Mouse (Mus musculus) embryonic facial prominence, embryonic 13.5 days (tissue): ENCODE measurements at regions not wholly inside any gene's neighbourhood (a gene's known extent, or its start where the extent isn't known, plus 50 kb on each side); places are given as distances from the start of the nearest gene placed in this dataset.

ENCODE experiments used
- ATAC-seq: fragments of 200-750 bp; cut with Nextera tagmentation; 2 replicates; pipeline ENCODE4 v1.8.0; 2017; ENCODE audit warnings: low read depth; ENCODE audit not compliant: insufficient number of reproducible peaks, insufficient read depth, low FRiP score, low TSS enrichment
- H3K27ac ChIP-seq: fragments of 300-500 bp; sonication (generic); 2 replicates; pipeline ENCODE4 v1.5.1; 2015; ENCODE audit warnings: moderate library complexity, mild to moderate bottlenecking, inconsistent platforms
- H3K27me3 ChIP-seq: fragments of 300-500 bp; sonication (generic); 2 replicates; pipeline ENCODE4 v1.6.1; 2015; ENCODE audit warnings: mild to moderate bottlenecking, inconsistent platforms
- H3K36me3 ChIP-seq: fragments of 300-500 bp; sonication (generic); 2 replicates; pipeline ENCODE4 v1.6.1; 2015; ENCODE audit warnings: mild to moderate bottlenecking, inconsistent platforms
- H3K4me1 ChIP-seq: fragments of 300-500 bp; sonication (generic); 2 replicates; pipeline ENCODE4 v1.6.1; 2015; ENCODE audit warnings: inconsistent platforms
- H3K4me2 ChIP-seq: fragments of 300-500 bp; sonication (generic); 2 replicates; pipeline ENCODE4 v1.6.1; 2015; ENCODE audit warnings: moderate library complexity, mild to moderate bottlenecking, inconsistent platforms
- H3K4me3 ChIP-seq: fragments of 300-500 bp; sonication (generic); 2 replicates; pipeline ENCODE4 v1.5.1; 2015; ENCODE audit warnings: mild to moderate bottlenecking, inconsistent platforms
- H3K9ac ChIP-seq: fragments of 300-500 bp; sonication (generic); 2 replicates; pipeline ENCODE4 v1.6.1; 2015; ENCODE audit warnings: mild to moderate bottlenecking, inconsistent platforms
- H3K9me3 ChIP-seq: fragments of 300-500 bp; sonication (generic); 2 replicates; pipeline ENCODE4 v1.6.1; 2016; ENCODE audit warnings: inconsistent platforms
- WGBS: fragments of 180-500 bp; shearing (Covaris S2); methylation state at CpG from one replicate; pipeline ENCODE4 v1.1.7; 2015; ENCODE audit warnings: mixed read lengths; 5-methylcytosine and 5-hydroxymethylcytosine counted together

GRCm38 (mm10) chr11:63620220-63620619, 301.9 kb downstream of the Hs3st3b1 start:
- H3K36me3 ChIP-seq, result no peaks in the 10 kb centered on the region
- WGBS, result 78% methylated on average over 4 of the region's 4 CpGs

DNA sequence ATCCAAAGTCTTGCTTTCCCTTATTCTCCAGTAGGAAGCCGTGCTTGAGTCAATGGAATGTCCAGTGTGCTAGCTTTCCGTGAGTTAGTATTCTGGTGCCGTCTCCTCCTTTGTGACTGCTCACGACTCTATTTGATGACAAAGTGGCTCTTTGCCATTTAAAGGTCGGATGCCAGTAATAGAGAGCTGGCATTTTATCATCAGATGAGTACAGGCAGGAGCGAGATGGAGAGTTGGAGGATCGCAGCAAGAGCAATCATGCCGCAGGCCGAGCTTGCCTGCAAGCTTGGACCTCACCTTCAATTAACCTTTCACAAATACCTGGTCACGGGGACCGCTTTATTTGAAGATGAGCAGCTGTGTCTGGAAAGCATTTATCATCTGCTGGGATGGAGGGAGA, 291.8 kb downstream of the Hs3st3b1 start:
- peaks cover 13% of the 10 kb centered on the region; the same call in 1 of the 2 replicates for H3K4me1 ChIP-seq
- H3K27ac ChIP-seq, result no peak overlapping the region
- no peak overlapping the region for H3K9ac ChIP-seq
- H3K4me2 ChIP-seq, result no peak overlapping the region
- WGBS, result 72% methylated on average over 11 of the region's 11 CpGs
- peaks cover 5% of the 10 kb centered on the region for H3K27me3 ChIP-seq
- no peak overlapping the region for H3K4me3 ChIP-seq
- ATAC-seq, result no peak
- H3K9me3 ChIP-seq, result no peaks in the 10 kb centered on the region
- H3K36me3 ChIP-seq, result no peaks in the 10 kb centered on the region

More at GRCm38 (mm10) chr11:63620220-63620619, 301.9 kb downstream of the Hs3st3b1 start:
- Histone ChIP-seq H3K4me3 (no peak overlapping the region), H3K27me3 (no peaks in the 10 kb centered on the region), H3K9me3 (no peaks in the 10 kb centered on the region), H3K4me1 (no peaks in the 10 kb centered on the region), H3K9ac (no peak overlapping the region), H3K27ac (no peak overlapping the region), H3K4me2 (no peak overlapping the region)
- no peak for ATAC-seq

- no peaks in the 10 kb centered on the region for H3K27me3 ChIP-seq
- H3K36me3 ChIP-seq, result no peaks in the 10 kb centered on the region
- no peak overlapping the region for H3K4me3 ChIP-seq
- H3K4me1 ChIP-seq, result no peaks in the 10 kb centered on the region
- ATAC-seq, result no peak
- H3K27ac ChIP-seq, result no peak overlapping the region
- H3K9me3 ChIP-seq, result no peaks in the 10 kb centered on the region
- H3K4me2 ChIP-seq, result no peak overlapping the region
- 79% methylated on average over 9 of the region's 9 CpGs for WGBS
- H3K9ac ChIP-seq, result no peak overlapping the region
Measured at GRCm38 (mm10) chr11:63657057-63657456, 265.0 kb downstream of the Hs3st3b1 start.

DNA sequence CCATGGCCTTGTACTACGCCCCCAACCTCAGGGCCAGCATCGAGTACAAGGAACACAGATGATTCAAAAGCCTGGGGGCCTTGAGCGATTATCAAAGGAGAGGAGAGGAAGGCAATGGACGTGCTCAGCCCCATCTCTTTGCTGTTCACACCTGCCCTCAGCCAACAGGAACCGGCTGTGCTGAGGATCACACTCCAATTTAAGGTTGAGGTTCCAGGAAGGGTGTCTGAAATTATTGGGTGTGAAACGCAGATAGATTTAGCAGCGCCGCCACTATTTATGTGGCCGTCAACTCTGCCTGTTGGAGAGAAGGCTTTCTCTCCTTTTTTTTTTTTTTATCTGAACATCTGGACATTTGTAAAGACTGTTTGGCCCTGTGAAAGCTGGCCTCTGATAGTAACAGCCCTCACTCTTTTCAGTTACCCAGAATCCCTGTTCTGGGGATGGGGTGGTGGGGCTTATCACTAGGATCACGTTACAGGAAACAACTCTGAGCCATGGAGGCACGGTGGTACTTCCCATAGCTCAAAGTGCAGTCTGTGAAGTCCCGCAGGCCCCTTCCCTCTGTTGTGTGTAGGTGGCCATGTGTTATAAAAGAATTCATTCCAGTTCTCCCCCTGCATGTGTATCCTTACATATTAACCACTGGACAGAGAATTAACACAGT, 256.7 kb downstream of the Hs3st3b1 start:
- no peaks in the 10 kb centered on the region for H3K27me3 ChIP-seq
- no peak overlapping the region for H3K9ac ChIP-seq
- WGBS, result 65% methylated on average over 12 of the region's 12 CpGs
- H3K4me3 ChIP-seq, result no peak overlapping the region
- H3K9me3 ChIP-seq, result no peaks in the 10 kb centered on the region
- no peaks in the 10 kb centered on the region for H3K36me3 ChIP-seq
- H3K4me1 ChIP-seq, result peaks cover 6% of the 10 kb centered on the region
- no peak overlapping the region for H3K4me2 ChIP-seq
- no peak for ATAC-seq
- H3K27ac ChIP-seq, result no peak overlapping the region

- no peak overlapping the region for H3K9ac ChIP-seq
- no peak overlapping the region for H3K4me3 ChIP-seq
- H3K27ac ChIP-seq, result no peak overlapping the region
- no peak for ATAC-seq
- H3K4me2 ChIP-seq, result no peak overlapping the region
- 17% methylated on average over 4 of the region's 4 CpGs for WGBS
- H3K9me3 ChIP-seq, result no peaks in the 10 kb centered on the region
- peaks cover 16% of the 10 kb centered on the region for H3K4me1 ChIP-seq
- H3K36me3 ChIP-seq, result no peaks in the 10 kb centered on the region
- H3K27me3 ChIP-seq, result no peaks in the 10 kb centered on the region
Measured at GRCm38 (mm10) chr11:63670477-63670876, 251.6 kb downstream of the Hs3st3b1 start.

- no peak overlapping the region for H3K9ac ChIP-seq
- no peaks in the 10 kb centered on the region; the same call in 1 of the 2 replicates for H3K9me3 ChIP-seq
- H3K4me3 ChIP-seq, result no peak overlapping the region
- no peaks in the 10 kb centered on the region for H3K27me3 ChIP-seq
- H3K4me2 ChIP-seq, result no peak overlapping the region
- peaks cover 16% of the 10 kb centered on the region for H3K4me1 ChIP-seq
- no peak for ATAC-seq
- H3K36me3 ChIP-seq, result no peaks in the 10 kb centered on the region
- H3K27ac ChIP-seq, result no peak overlapping the region
- WGBS, result 61% methylated on average over 2 of the region's 2 CpGs
Measured at GRCm38 (mm10) chr11:63671816-63672215, 250.3 kb downstream of the Hs3st3b1 start.

- H3K36me3 ChIP-seq, result no peaks in the 10 kb centered on the region
- 76% methylated on average over 11 of the region's 11 CpGs for WGBS
Measured at GRCm38 (mm10) chr11:63677921-63678320, 244.2 kb downstream of the Hs3st3b1 start.

GRCm38 (mm10) chr11:63678382-63678905, 243.6 kb downstream of the Hs3st3b1 start:
- H3K4me3 ChIP-seq, result no peak overlapping the region
- no peaks in the 10 kb centered on the region for H3K36me3 ChIP-seq
- no peak overlapping the region for H3K27ac ChIP-seq
- no peak for ATAC-seq
- H3K9me3 ChIP-seq, result no peaks in the 10 kb centered on the region; the same call in 1 of the 2 replicates
- H3K9ac ChIP-seq, result no peak overlapping the region
- H3K4me2 ChIP-seq, result no peak overlapping the region
- peaks cover 6% of the 10 kb centered on the region; the same call in 1 of the 2 replicates for H3K4me1 ChIP-seq
- WGBS, result 77% methylated on average over 17 of the region's 17 CpGs
- no peaks in the 10 kb centered on the region for H3K27me3 ChIP-seq

More at GRCm38 (mm10) chr11:63677921-63678320, 244.2 kb downstream of the Hs3st3b1 start:
- Histone ChIP-seq H3K9me3 (no peaks in the 10 kb centered on the region; the same call in 1 of the 2 replicates), H3K27ac (no peak overlapping the region), H3K9ac (no peak overlapping the region), H3K4me1 (peaks cover 6% of the 10 kb centered on the region; the same call in 1 of the 2 replicates), H3K4me2 (no peak overlapping the region), H3K27me3 (no peaks in the 10 kb centered on the region), H3K4me3 (no peak overlapping the region)
- no peak for ATAC-seq

DNA sequence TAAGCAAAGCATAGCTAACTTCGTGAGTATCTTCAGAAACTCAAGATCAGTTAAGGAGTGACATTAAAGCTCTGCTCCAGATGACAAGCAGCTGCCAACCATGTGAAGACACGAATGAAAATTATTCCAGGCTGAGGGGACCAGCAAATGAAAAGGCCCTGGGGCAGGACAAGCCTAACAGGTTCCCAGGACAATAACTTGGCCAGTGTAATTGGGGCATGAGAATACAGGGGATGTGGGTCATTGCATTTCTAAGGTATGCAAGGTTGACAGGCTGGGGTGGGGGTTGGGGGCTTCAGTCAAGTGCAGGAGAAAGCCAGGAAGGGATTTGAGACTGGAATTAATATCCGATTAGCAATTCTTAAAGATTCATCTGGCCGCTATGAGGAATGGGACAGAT, 242.6 kb downstream of the Hs3st3b1 start:
- Histone ChIP-seq H3K36me3 (no peaks in the 10 kb centered on the region), H3K9ac (no peak overlapping the region), H3K27me3 (0 out of 2 replicates have a peak, but pooled peaks cover 3% of the 10 kb centered on the region), H3K9me3 (no peaks in the 10 kb centered on the region; the same call in 1 of the 2 replicates), H3K4me1 (peaks cover 6% of the 10 kb centered on the region; the same call in 1 of the 2 replicates), H3K27ac (no peak overlapping the region), H3K4me2 (no peak overlapping the region), H3K4me3 (no peak overlapping the region)
- no peak for ATAC-seq
- WGBS, result 49% methylated on average over 4 of the region's 4 CpGs

GRCm38 (mm10) chr11:63684228-63684980, 237.7 kb downstream of the Hs3st3b1 start:
- H3K27me3 ChIP-seq, result 0 out of 2 replicates have a peak, but pooled peaks cover 3% of the 10 kb centered on the region
- WGBS, result 68% methylated on average over 11 of the region's 11 CpGs
- no peak overlapping the region for H3K9ac ChIP-seq
- peaks cover 4% of the 10 kb centered on the region; the same call in 1 of the 2 replicates for H3K4me1 ChIP-seq
- no peak for ATAC-seq
- H3K36me3 ChIP-seq, result no peaks in the 10 kb centered on the region
- H3K27ac ChIP-seq, result no peak overlapping the region
- no peaks in the 10 kb centered on the region for H3K9me3 ChIP-seq
- no peak overlapping the region for H3K4me3 ChIP-seq
- no peak overlapping the region for H3K4me2 ChIP-seq

DNA sequence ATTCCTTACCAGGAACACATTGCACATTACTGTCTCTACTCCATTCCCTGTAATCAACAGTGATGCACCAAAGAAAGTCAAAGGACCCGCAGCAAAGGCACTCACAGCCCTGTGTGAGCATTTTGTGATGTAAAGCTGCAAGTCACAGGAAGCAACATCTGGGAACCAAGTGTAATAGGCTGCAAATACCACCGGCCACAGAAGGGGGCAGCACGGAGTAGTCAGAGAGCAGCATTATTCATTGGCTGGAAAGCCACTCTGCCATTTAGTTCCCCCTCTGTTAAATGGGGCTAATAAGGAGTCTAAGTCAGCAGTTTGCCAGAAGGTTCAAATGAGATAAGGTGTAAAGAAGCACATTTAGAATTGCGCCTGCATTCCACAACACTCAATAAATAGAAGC, 231.0 kb downstream of the Hs3st3b1 start:
- no peaks in the 10 kb centered on the region; the same call in 1 of the 2 replicates for H3K27me3 ChIP-seq
- H3K4me2 ChIP-seq, result no peak overlapping the region
- H3K4me3 ChIP-seq, result no peak overlapping the region
- no peaks in the 10 kb centered on the region for H3K4me1 ChIP-seq
- no peaks in the 10 kb centered on the region for H3K9me3 ChIP-seq
- no peak overlapping the region for H3K9ac ChIP-seq
- ATAC-seq, result no peak
- no peak overlapping the region for H3K27ac ChIP-seq
- H3K36me3 ChIP-seq, result no peaks in the 10 kb centered on the region
- 55% methylated on average over 4 of the region's 4 CpGs for WGBS
